Mouse (Mus musculus) erythroblast, embryonic 14.5 days (primary cell): ENCODE measurements around the gene Mark1.

Source experiments
- GATA1 ChIP-seq: IDR thresholded peaks from 2 replicates; pipeline ENCODE4 v1.6.1; 2012; ENCODE audit warnings: low read length, inconsistent platforms, mixed read lengths
- TAL1 ChIP-seq: IDR thresholded peaks from 3 replicates; pipeline ENCODE4 v1.6.1; 2012; ENCODE audit warnings: low read length, inconsistent platforms, mixed read lengths

- TF ChIP-seq TAL1: no peak
- no peak for TF ChIP-seq GATA1
These were observed 118.2 kb downstream of the Mark1 start for GRCm38 (mm10) chr1:184881211-184881610.
